Mouse (Mus musculus): ENCODE data around the gene Smim6.

DNA sequence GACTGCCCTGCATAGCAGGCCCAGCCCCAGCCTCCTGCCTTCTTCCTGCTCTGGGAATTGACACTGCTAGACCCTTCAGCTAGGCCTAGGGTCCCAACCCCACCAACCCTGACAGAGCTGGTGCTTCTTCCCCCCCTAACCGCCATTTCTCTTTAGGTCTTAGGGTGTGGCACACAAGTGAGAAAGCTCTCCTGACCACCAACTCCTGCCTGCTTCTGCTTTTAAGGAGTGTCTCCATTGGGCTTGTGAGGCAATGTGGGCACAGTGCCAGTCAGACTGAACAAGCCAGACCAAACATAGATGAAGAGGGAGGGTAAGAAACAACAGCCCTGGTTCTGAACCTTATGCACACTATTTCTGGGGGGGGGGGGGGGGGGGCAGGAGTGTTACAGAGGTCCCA, 9.0 kb upstream of the Smim6 start:
- TF ChIP-seq POLR2A (IDR thresholded peaks at IDR 0.05; ENCODE audit: control insufficient read depth, extremely low read depth, insufficient read depth, low read length, poor library complexity) (no peak), CTCF (IDR thresholded peaks at IDR 0.05; ENCODE audit: borderline replicate concordance, control insufficient read depth, extremely low read depth, insufficient read depth, low read length, poor library complexity) (no peak)
